Mouse (Mus musculus) embryonic facial prominence, embryonic 11.5 days (tissue): Measurements from ENCODE around the gene Etl4. TPM values are rescaled to one million over a fixed set of nuclear protein-coding genes. Genes with fewer than 3 reads are reported as not detected.

Experiments
- ATAC-seq: fragments of 200-750 bp; cut with Nextera tagmentation; replicated peaks from 2 replicates; pipeline ENCODE4 v1.8.0; 2017; ENCODE audit warnings: low read depth; ENCODE audit not compliant: insufficient number of reproducible peaks, low FRiP score, low TSS enrichment
- DNase-seq: peaks from one replicate; pipeline ENCODE4 v3.0.0-alpha.2; 2015; ENCODE audit warnings: low spot score
- H3K27ac ChIP-seq: fragments of 300-500 bp; sonication (generic); replicated peaks from 2 replicates; pipeline ENCODE4 v1.5.1; 2014; ENCODE audit warnings: mild to moderate bottlenecking, low read depth, low read length, control low read depth
- H3K27me3 ChIP-seq: fragments of 300-500 bp; sonication (generic); 2 replicates; pipeline ENCODE4 v1.6.1; 2014; ENCODE audit warnings: mild to moderate bottlenecking, low read length, moderate library complexity, mixed read lengths; ENCODE audit not compliant: control insufficient read depth, insufficient read depth
- H3K36me3 ChIP-seq: fragments of 300-500 bp; sonication (generic); replicated peaks from 2 replicates; pipeline ENCODE4 v1.6.1; 2014; ENCODE audit warnings: low read depth, mild to moderate bottlenecking, low read length, moderate library complexity, mixed read lengths; ENCODE audit not compliant: control insufficient read depth, insufficient read depth
- H3K4me1 ChIP-seq: fragments of 300-500 bp; sonication (generic); 2 replicates; pipeline ENCODE4 v1.6.1; 2014; ENCODE audit warnings: low read length, mixed read lengths; ENCODE audit not compliant: control insufficient read depth, insufficient read depth
- H3K4me2 ChIP-seq: fragments of 300-500 bp; sonication (generic); 2 replicates; pipeline ENCODE4 v1.6.1; 2014; ENCODE audit warnings: low read depth, mild to moderate bottlenecking, control low read depth, low read length, moderate library complexity
- H3K4me3 ChIP-seq: fragments of 300-500 bp; sonication (generic); 2 replicates; pipeline ENCODE4 v1.5.1; 2014; ENCODE audit warnings: low read depth, low read length, control low read depth
- H3K9ac ChIP-seq: fragments of 300-500 bp; sonication (generic); replicated peaks from 2 replicates; pipeline ENCODE4 v1.6.1; 2014; ENCODE audit warnings: mild to moderate bottlenecking, control low read depth, low read length
- H3K9me3 ChIP-seq: fragments of 300-500 bp; sonication (generic); replicated peaks from 2 replicates; pipeline ENCODE4 v1.6.1; 2016; ENCODE audit warnings: mild to moderate bottlenecking, low read length, inconsistent platforms, mixed read lengths; ENCODE audit not compliant: control insufficient read depth
- WGBS: fragments of 180-500 bp; shearing (Covaris S2); extraction: QIAGEN DNeasy Blood & Tissue Kit; methylation state at CpG from one replicate; pipeline ENCODE4 v1.1.7; 2014; 5-methylcytosine and 5-hydroxymethylcytosine counted together
- polyA plus RNA-seq: library from polyadenylated mRNA; unstranded; fragments of >200 nt; fragmentation: Nextera tagmentation; extraction: Ambion mirVana; gene quantifications from 2 replicates; pipeline ENCODE4 v1.2.1, GENCODE M21; 2014

Etl4 gene
- polyA plus RNA-seq, 1 experiment from 2014 or later, result 23.5 TPM

GRCm38 (mm10) chr2:20759045-20759662 is 849.6 kb downstream of the Etl4 start:
- no peak overlapping the region for H3K27ac ChIP-seq
- no peaks in the 10 kb centered on the region; the same call in 1 of the 2 replicates for H3K36me3 ChIP-seq
- H3K4me2 ChIP-seq, result no peak overlapping the region
- DNase-seq (no peak), ATAC-seq (no peak)
- H3K4me3 ChIP-seq, result no peak overlapping the region
- no peaks in the 10 kb centered on the region for H3K27me3 ChIP-seq
- H3K9me3 ChIP-seq, result no peaks in the 10 kb centered on the region
- 84% methylated on average over 7 of the region's 7 CpGs for WGBS
- H3K4me1 ChIP-seq, result no peaks in the 10 kb centered on the region
- no peak overlapping the region for H3K9ac ChIP-seq

GRCm38 (mm10) chr2:20761320-20761719 is 851.7 kb downstream of the Etl4 start:
- ATAC-seq (no peak), DNase-seq (no peak)
- Histone ChIP-seq H3K27ac (no peak overlapping the region), H3K4me2 (no peak overlapping the region), H3K4me1 (no peaks in the 10 kb centered on the region), H3K27me3 (no peaks in the 10 kb centered on the region), H3K9ac (no peak overlapping the region), H3K36me3 (no peaks in the 10 kb centered on the region; the same call in 1 of the 2 replicates), H3K9me3 (no peaks in the 10 kb centered on the region), H3K4me3 (no peak overlapping the region)
- 85% methylated on average over 5 of the region's 5 CpGs for whole genome bisulfite sequencing

GRCm38 (mm10) chr2:20761751-20762150 is 852.2 kb downstream of the Etl4 start:
- no peaks in the 10 kb centered on the region for H3K4me1 ChIP-seq
- no peaks in the 10 kb centered on the region for H3K27me3 ChIP-seq
- ATAC-seq, result no peak
- no peak overlapping the region for H3K4me3 ChIP-seq
- no peaks in the 10 kb centered on the region for H3K9me3 ChIP-seq
- no peak overlapping the region for H3K9ac ChIP-seq
- no peak overlapping the region for H3K27ac ChIP-seq
- WGBS, result 73% methylated on average over 3 of the region's 3 CpGs
- H3K4me2 ChIP-seq, result no peak overlapping the region
- no peaks in the 10 kb centered on the region; the same call in 1 of the 2 replicates for H3K36me3 ChIP-seq
- DNase-seq, result peak; percentile 12

- Histone ChIP-seq H3K9ac (no peak overlapping the region), H3K27ac (no peak overlapping the region), H3K4me2 (no peak overlapping the region), H3K4me3 (no peak overlapping the region), H3K4me1 (no peaks in the 10 kb centered on the region), H3K36me3 (no peaks in the 10 kb centered on the region; the same call in 1 of the 2 replicates), H3K9me3 (no peaks in the 10 kb centered on the region), H3K27me3 (no peaks in the 10 kb centered on the region)
- no peak for DNase-seq
- WGBS, result 82% methylated on average over 4 of the region's 4 CpGs
- 0 out of 2 replicates have a peak, but pooled peaks have one; percentile 29 for ATAC-seq
Measured at GRCm38 (mm10) chr2:20763511-20764212, 854.1 kb downstream of the Etl4 start.

- H3K4me1 ChIP-seq, result no peaks in the 10 kb centered on the region
- ATAC-seq, result no peak
Measured at GRCm38 (mm10) chr2:20764566-20765090, 855.0 kb downstream of the Etl4 start.

GRCm38 (mm10) chr2:20768681-20769080 is 859.1 kb downstream of the Etl4 start:
- H3K9me3 ChIP-seq, result no peaks in the 10 kb centered on the region
- H3K9ac ChIP-seq, result no peak overlapping the region
- no peaks in the 10 kb centered on the region for H3K4me1 ChIP-seq
- DNase-seq (peak; percentile 46), ATAC-seq (no peak)
- H3K4me2 ChIP-seq, result no peak overlapping the region
- H3K27ac ChIP-seq, result no peak overlapping the region
- 60% methylated on average over 5 of the region's 5 CpGs for WGBS
- H3K36me3 ChIP-seq, result no peaks in the 10 kb centered on the region; the same call in 1 of the 2 replicates
- no peaks in the 10 kb centered on the region for H3K27me3 ChIP-seq
- H3K4me3 ChIP-seq, result no peak overlapping the region

More at GRCm38 (mm10) chr2:20764566-20765090, 855.0 kb downstream of the Etl4 start:
- Histone ChIP-seq H3K36me3 (no peaks in the 10 kb centered on the region; the same call in 1 of the 2 replicates), H3K4me2 (no peak overlapping the region), H3K27ac (no peak overlapping the region), H3K9me3 (no peaks in the 10 kb centered on the region), H3K4me3 (no peak overlapping the region), H3K27me3 (no peaks in the 10 kb centered on the region), H3K9ac (no peak overlapping the region)
- no peak for DNase-seq

- H3K4me1 ChIP-seq, result no peaks in the 10 kb centered on the region
- H3K27ac ChIP-seq, result no peak overlapping the region
- no peaks in the 10 kb centered on the region; the same call in 1 of the 2 replicates for H3K36me3 ChIP-seq
- DNase-seq (no peak), ATAC-seq (no peak)
- no peak overlapping the region for H3K4me2 ChIP-seq
- H3K27me3 ChIP-seq, result no peaks in the 10 kb centered on the region
- no peaks in the 10 kb centered on the region for H3K9me3 ChIP-seq
- H3K4me3 ChIP-seq, result no peak overlapping the region
- H3K9ac ChIP-seq, result no peak overlapping the region
Measured at GRCm38 (mm10) chr2:20770171-20770570, 860.6 kb downstream of the Etl4 start.

- no peaks in the 10 kb centered on the region; the same call in 1 of the 2 replicates for H3K36me3 ChIP-seq
- WGBS, result 81% methylated on average over 2 of the region's 2 CpGs
- H3K4me3 ChIP-seq, result no peak overlapping the region
- ATAC-seq, result no peak
- H3K4me2 ChIP-seq, result no peak overlapping the region
- no peak for DNase-seq
- H3K27ac ChIP-seq, result no peak overlapping the region
- no peaks in the 10 kb centered on the region for H3K27me3 ChIP-seq
- H3K9ac ChIP-seq, result no peak overlapping the region
- H3K4me1 ChIP-seq, result no peaks in the 10 kb centered on the region
- H3K9me3 ChIP-seq, result no peaks in the 10 kb centered on the region
Measured at GRCm38 (mm10) chr2:20774462-20774861, 864.9 kb downstream of the Etl4 start.
